Mouse (Mus musculus) heart, adult 2 months (tissue): ENCODE results near the gene Thbs4.

Experiments used
- CTCF ChIP-seq: fragments of 200-600 bp; IDR thresholded peaks from 2 replicates; pipeline ENCODE4 v1.8.1; 2022; ENCODE audit warnings: antibody characterized with exemption, mild to moderate bottlenecking, moderate library complexity
- POLR2A ChIP-seq: fragments of 200-500 bp; IDR thresholded peaks from 2 replicates; pipeline ENCODE4 v1.6.1; 2011; ENCODE audit warnings: mild to moderate bottlenecking, low read depth, low read length, control low read depth; ENCODE audit not compliant: insufficient read depth

- TF ChIP-seq CTCF (no peak), POLR2A (no peak)
Measured at GRCm38 (mm10) chr13:92707941-92708340, 86.7 kb downstream of the Thbs4 start.
